Mouse (Mus musculus): ENCODE data around the gene Plxna4. TPM values are rescaled to one million over a fixed set of nuclear protein-coding genes. Genes with fewer than 3 reads are reported as not detected.

Plxna4 gene
- total RNA-seq, 2 experiments from 2014 or later, result 2.2 to 2.5 TPM

- DNase-seq, result no peak
- intact Hi-C loops (cut with DNase I), result no loop called here
Observed at GRCm38 (mm10) chr6:32120931-32121330, 467.1 kb downstream of the Plxna4 start.

DNA sequence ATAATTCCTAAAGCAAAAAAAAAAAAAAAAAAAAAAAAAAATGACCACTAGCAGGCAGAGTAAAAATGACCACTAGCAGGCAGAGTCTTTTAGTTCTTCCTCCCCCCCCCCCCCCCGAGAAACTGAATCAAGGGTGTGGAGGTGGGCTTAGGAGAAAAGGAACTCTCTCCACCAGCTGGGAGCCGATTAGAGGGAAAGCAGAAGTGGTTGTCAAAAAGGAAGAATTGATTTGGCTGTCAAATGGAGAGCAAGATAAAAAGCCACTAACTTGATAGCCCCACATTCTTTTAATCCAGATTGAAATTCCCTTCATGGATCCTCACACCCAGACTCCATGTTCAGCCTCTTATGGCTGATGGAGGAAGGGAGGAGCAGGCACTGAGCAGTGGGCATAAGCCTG, 478.8 kb downstream of the Plxna4 start:
- DNase-seq, result no peak
- intact Hi-C loops (cut with DNase I), result no loop called here

- no peak for DNase-seq
- intact Hi-C loops (cut with DNase I), result no loop called here
Observed at GRCm38 (mm10) chr6:32105547-32106275, 482.3 kb downstream of the Plxna4 start.

Measured in gastrocnemius, postnatal 36 days (tissue).